Mouse (Mus musculus) kidney, embryonic 14.5 days (tissue): ENCODE measurements around the gene Acot7. TPM values are rescaled to one million over a fixed set of nuclear protein-coding genes. Genes with fewer than 3 reads are reported as not detected.

Experiments
- ATAC-seq: fragments of 200-750 bp; cut with Nextera tagmentation; 2 replicates; pipeline ENCODE4 v1.8.0; 2017; ENCODE audit warnings: moderate number of reproducible peaks, mild to moderate bottlenecking, moderate TSS enrichment, moderate library complexity; ENCODE audit not compliant: low FRiP score, low TSS enrichment
- H3K27ac ChIP-seq: fragments of 300-500 bp; sonication (generic); 2 replicates; pipeline ENCODE4 v1.5.1; 2014; ENCODE audit warnings: low read depth, mild to moderate bottlenecking, low read length, moderate library complexity, mixed read lengths
- H3K27me3 ChIP-seq: fragments of 300-500 bp; sonication (generic); 2 replicates; pipeline ENCODE4 v1.6.1; 2014; ENCODE audit warnings: mild to moderate bottlenecking, low read length; ENCODE audit not compliant: control insufficient read depth, insufficient read depth
- H3K36me3 ChIP-seq: fragments of 300-500 bp; sonication (generic); 2 replicates; pipeline ENCODE4 v1.6.1; 2014; ENCODE audit warnings: low read length, mixed read lengths; ENCODE audit not compliant: control insufficient read depth, insufficient read depth
- H3K4me1 ChIP-seq: fragments of 300-500 bp; sonication (generic); 2 replicates; pipeline ENCODE4 v1.6.1; 2014; ENCODE audit warnings: low read length, mixed read lengths; ENCODE audit not compliant: control insufficient read depth, insufficient read depth
- H3K4me2 ChIP-seq: fragments of 300-500 bp; sonication (generic); replicated peaks from 2 replicates; pipeline ENCODE4 v1.6.1; 2014; ENCODE audit warnings: low read depth, mild to moderate bottlenecking, low read length
- H3K4me3 ChIP-seq: fragments of 300-500 bp; sonication (generic); 2 replicates; pipeline ENCODE4 v1.5.1; 2014; ENCODE audit warnings: mild to moderate bottlenecking, low read length
- H3K9ac ChIP-seq: fragments of 300-500 bp; sonication (generic); 2 replicates; pipeline ENCODE4 v1.6.1; 2014; ENCODE audit warnings: low read depth, mild to moderate bottlenecking, low read length, moderate library complexity
- H3K9me3 ChIP-seq: fragments of 300-500 bp; sonication (generic); 2 replicates; pipeline ENCODE4 v1.6.1; 2016; ENCODE audit warnings: low read length; ENCODE audit not compliant: control insufficient read depth
- WGBS: fragments of 180-500 bp; shearing (Covaris S2); extraction: QIAGEN DNeasy Blood & Tissue Kit; methylation state at CpG from one replicate; pipeline ENCODE4 v1.1.7; 2014; 5-methylcytosine and 5-hydroxymethylcytosine counted together
- polyA plus RNA-seq: library from polyadenylated mRNA; unstranded; fragments of >200 nt; fragmentation: Nextera tagmentation; extraction: Ambion mirVana; gene quantifications from 2 replicates; pipeline ENCODE4 v1.2.1, GENCODE M21; 2014

Gene Acot7
- polyA plus RNA-seq, 1 experiment from 2014 or later, result 64.4 TPM

DNA sequence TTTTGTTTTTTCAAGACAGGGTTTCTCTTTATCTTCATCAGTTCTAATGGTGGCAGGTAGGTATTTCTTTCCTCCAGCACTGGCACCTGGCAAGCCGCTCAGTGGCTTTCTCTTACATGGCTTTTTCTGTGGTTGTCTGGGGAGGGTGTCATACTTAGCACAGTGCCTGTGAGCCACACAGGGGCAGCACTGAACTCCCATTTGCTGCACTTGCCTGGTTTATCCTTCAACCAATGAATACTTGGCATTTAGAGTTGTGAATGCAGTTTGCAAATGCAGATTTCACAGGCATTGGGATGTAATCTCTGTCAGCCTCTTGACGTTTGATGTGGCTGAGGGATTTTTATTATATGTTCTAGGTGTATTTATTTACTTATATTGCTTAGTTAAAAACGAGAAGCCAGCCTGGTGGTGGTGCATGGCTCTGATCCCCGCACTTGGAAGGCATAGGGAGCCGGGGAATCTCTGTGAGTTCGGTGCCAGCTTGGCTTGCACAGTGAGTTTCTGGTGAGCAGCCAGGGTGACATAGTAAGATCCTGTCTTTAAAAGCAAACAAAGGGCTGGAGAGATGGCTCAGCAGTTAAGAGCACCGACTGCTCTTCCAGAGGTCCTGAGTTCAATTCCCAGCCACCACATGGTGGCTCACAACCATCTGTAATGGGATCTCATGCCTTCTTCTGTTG, 6.6 kb downstream of the Acot7 start:
- WGBS, result 68% methylated on average over 7 of the region's 7 CpGs
- H3K36me3 ChIP-seq, result no peaks in the 10 kb centered on the region
- H3K4me3 ChIP-seq, result no peak overlapping the region
- peaks cover 23% of the 10 kb centered on the region for H3K4me1 ChIP-seq
- H3K27me3 ChIP-seq, result no peaks in the 10 kb centered on the region
- no peak overlapping the region for H3K27ac ChIP-seq
- H3K9ac ChIP-seq, result no peak overlapping the region
- no peaks in the 10 kb centered on the region for H3K9me3 ChIP-seq
- no peak overlapping the region for H3K4me2 ChIP-seq
- no peak for ATAC-seq

DNA sequence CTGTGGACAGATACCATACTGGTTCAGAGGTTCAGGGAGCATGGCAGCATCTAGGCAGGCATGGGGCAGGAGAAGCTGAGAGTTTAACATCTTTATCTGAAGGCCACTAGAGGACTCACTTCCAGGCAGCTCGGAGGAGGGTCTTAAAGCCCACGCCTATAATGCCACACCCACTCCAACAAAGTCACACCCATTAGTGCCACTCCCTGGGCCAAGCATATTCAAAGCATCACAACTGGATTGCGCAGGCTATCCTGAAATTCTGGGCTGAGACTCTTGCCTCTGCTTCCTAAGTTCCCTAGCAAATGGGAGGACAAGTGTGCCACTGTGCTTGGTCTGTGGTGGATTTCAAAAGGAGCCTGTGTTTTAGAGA, 7.2 kb downstream of the Acot7 start:
- H3K4me1 ChIP-seq, result peaks cover 23% of the 10 kb centered on the region
- peak overlapping the region; percentile 54 for H3K4me2 ChIP-seq
- WGBS, result 3% methylated on average over 3 of the region's 3 CpGs
- no peaks in the 10 kb centered on the region for H3K36me3 ChIP-seq
- peak; percentile 78 for ATAC-seq
- no peaks in the 10 kb centered on the region for H3K27me3 ChIP-seq
- H3K9me3 ChIP-seq, result no peaks in the 10 kb centered on the region
- peak overlapping the region; percentile 90 for H3K27ac ChIP-seq
- peak overlapping the region; percentile 25; the same call in 1 of the 2 replicates for H3K4me3 ChIP-seq
- peak overlapping the region; percentile 59; the same call in 1 of the 2 replicates for H3K9ac ChIP-seq

DNA sequence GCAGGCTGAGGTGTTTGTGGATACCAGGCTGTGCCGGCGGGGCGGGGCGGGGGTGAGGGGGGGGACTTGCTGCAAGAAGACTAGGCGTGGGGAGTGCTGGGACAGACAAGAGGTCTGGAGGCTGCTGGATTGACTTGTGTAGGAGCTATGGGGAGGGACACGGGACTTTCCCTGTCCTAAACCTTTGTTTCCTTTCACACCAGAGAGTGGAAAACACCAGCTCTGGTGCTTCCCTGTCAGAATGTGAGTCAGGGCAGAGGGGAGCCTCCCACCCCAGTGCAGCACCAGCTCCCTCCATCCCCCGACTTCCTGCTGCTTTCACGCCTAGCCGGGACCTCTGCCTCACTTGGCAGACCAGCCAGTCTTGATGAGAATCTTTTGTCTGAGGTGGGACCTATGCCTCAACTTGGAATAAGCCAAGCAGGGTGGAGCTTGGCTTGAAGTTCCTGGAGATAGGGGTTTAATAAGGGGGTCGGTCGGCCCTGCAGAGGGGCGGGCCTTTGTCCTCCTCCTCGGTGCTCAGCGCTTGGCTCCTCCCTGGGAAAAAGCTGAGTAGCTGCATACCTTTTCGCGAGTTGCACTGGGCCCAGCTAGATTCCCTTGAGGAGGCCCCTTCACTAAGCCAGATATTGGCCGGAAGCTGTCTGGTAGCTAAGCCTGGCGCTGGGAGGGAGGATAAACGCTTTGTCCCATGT, 7.7 kb downstream of the Acot7 start:
- Histone ChIP-seq H3K27ac (peak overlapping the region; percentile 90), H3K9ac (peak overlapping the region; percentile 59), H3K4me3 (peak overlapping the region; percentile 25), H3K36me3 (no peaks in the 10 kb centered on the region), H3K27me3 (no peaks in the 10 kb centered on the region), H3K4me1 (peaks cover 23% of the 10 kb centered on the region), H3K9me3 (no peaks in the 10 kb centered on the region), H3K4me2 (peak overlapping the region; percentile 54)
- WGBS, result 1% methylated on average over 19 of the region's 19 CpGs
- peak; percentile 70 for ATAC-seq

DNA sequence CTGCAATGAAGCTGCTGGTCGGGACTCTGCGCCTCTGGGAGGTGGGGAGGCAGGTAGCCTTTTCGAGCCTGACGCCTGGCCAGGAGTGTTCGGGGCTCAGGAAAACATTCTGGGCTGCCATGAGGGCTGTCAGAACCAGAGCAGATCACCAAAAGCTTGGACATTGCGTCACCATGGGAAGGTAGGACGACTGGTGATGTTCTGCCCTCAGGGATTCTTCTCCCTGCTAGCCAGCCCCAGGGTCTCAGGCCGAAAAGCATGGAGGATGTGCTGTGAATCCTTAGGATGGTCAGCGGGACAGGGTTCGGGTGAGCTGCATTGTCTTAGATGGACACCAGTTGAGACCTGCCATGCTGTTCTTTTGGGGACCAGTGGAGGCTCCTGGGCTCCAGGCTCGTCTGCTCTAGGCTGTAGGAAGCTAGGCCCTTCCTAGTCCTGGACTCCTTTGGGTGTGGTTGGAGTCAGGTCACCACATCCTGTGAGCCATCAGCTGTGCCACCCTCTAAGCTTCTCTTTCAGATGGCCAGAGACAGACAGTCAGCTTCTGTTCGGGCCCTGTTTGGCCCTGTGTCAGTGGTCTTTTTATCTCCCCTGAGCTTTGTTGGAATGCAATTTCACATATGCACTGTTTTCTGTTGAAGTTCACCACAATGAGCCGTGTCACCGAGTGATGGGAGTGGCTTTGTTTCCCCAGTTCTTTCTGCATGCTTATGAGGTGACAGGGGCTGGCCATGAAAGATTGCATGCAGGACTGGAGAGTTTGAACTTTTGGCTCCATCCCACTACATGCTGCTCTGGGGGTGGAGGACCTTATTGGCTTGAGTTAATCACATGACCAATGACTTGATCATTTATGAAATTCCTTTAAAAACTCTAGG, 8.5 kb downstream of the Acot7 start:
- H3K27me3 ChIP-seq, result no peaks in the 10 kb centered on the region
- 40% methylated on average over 14 of the region's 14 CpGs for WGBS
- H3K4me3 ChIP-seq, result peak overlapping the region; percentile 25
- peak overlapping the region; percentile 59 for H3K9ac ChIP-seq
- no peaks in the 10 kb centered on the region for H3K36me3 ChIP-seq
- ATAC-seq, result peak; percentile 21
- H3K4me2 ChIP-seq, result peak overlapping the region; percentile 54
- no peaks in the 10 kb centered on the region for H3K9me3 ChIP-seq
- peaks cover 23% of the 10 kb centered on the region for H3K4me1 ChIP-seq
- H3K27ac ChIP-seq, result peak overlapping the region; percentile 90

DNA sequence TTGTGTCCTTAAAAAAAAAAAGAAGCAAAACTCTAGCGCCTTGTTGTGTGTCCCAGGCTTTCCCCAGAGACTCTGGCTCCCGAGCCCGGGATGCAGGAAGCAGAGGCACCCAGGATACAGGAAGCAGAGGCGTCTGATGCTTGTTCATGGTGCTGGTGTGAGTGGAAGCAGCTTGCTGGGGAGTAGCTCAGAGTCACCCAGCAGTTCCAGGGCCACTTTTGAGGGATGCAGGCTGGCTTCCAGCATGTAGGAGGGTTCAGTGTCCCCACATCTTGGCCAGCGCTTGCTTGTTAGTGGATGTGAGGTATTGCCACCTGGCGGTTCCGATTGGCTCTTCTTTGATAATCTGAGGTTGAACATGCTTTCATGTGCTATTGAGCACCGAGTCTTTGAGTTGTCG, 9.2 kb downstream of the Acot7 start:
- Histone ChIP-seq H3K9me3 (no peaks in the 10 kb centered on the region), H3K27me3 (no peaks in the 10 kb centered on the region), H3K36me3 (no peaks in the 10 kb centered on the region), H3K4me1 (peaks cover 23% of the 10 kb centered on the region), H3K27ac (no peak overlapping the region; the same call in 1 of the 2 replicates), H3K4me3 (no peak overlapping the region), H3K9ac (no peak overlapping the region), H3K4me2 (no peak overlapping the region)
- WGBS, result 87% methylated on average over 9 of the region's 9 CpGs
- no peak for ATAC-seq

DNA sequence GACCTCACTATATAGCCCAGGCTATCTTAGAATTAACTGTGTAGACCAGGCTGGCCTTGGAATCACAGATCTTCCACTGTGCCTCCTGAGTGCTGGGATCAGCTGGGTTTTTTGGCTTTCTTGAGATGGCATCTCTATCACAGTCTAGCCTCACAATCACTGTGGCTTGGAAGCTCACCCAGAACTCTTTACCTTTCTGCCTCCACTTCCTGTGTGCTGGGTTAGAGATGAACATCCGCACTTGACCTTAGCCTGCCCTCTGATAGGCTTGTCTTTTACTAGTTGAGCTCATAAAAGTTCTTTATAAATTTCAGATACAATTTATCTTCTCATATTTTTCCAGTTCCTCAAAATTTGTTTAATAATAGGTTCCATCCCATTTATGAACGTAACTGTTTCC, 10.7 kb downstream of the Acot7 start:
- H3K9me3 ChIP-seq, result no peaks in the 10 kb centered on the region
- no peak overlapping the region for H3K4me2 ChIP-seq
- ATAC-seq, result no peak
- no peaks in the 10 kb centered on the region for H3K36me3 ChIP-seq
- H3K27me3 ChIP-seq, result no peaks in the 10 kb centered on the region
- whole genome bisulfite sequencing, result 92% methylated on average over 2 of the region's 2 CpGs
- no peak overlapping the region for H3K9ac ChIP-seq
- H3K4me3 ChIP-seq, result no peak overlapping the region
- peaks cover 23% of the 10 kb centered on the region for H3K4me1 ChIP-seq
- no peak overlapping the region for H3K27ac ChIP-seq

DNA sequence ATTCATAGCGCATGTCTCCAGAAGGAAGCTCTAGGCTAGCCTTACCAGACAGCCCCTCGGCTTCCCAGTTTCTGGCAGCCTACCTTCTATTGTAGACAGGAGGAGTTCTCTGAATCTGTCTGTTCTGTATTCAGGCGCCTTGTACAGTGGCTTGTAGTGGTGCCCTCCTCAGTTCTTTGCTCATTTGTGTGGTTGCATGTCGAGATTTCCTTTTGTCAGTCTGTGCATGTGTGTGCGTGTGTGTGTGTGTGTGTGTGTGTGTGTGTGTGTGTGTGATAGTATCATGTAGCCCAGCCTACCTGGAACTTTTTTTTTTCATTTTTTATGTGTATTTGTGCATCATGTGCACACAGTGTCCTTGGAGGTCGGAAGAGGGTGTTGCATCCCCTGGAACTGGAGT, 11.1 kb downstream of the Acot7 start:
- no peak overlapping the region for H3K9ac ChIP-seq
- no peaks in the 10 kb centered on the region for H3K36me3 ChIP-seq
- H3K9me3 ChIP-seq, result no peaks in the 10 kb centered on the region
- 84% methylated on average over 6 of the region's 6 CpGs for WGBS
- no peak overlapping the region for H3K4me2 ChIP-seq
- H3K4me1 ChIP-seq, result peaks cover 23% of the 10 kb centered on the region
- no peak overlapping the region for H3K4me3 ChIP-seq
- ATAC-seq, result no peak
- no peaks in the 10 kb centered on the region for H3K27me3 ChIP-seq
- no peak overlapping the region for H3K27ac ChIP-seq

DNA sequence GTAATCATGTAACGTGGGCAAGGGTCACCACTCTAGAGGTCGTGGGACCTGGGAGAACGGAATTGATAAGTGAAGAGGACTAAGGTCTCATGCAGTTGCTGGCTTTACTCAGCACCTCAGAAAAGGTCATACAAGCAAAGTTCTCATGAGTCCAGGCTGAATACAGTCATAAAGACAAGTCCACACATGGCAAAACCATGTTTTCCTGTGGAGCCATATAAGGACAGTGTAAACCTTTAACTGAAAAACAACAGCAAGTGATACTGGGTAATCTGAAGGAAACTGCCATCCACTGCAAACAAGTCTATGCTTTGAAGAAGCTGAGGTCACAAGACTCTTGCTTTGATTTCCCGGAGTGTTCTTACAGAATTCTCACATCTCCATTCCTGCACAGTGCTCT, 11.8 kb downstream of the Acot7 start:
- WGBS, result 89% methylated on average over 4 of the region's 4 CpGs
- Histone ChIP-seq H3K9me3 (no peaks in the 10 kb centered on the region), H3K4me3 (no peak overlapping the region), H3K36me3 (no peaks in the 10 kb centered on the region), H3K4me2 (no peak overlapping the region), H3K4me1 (peaks cover 23% of the 10 kb centered on the region), H3K9ac (no peak overlapping the region), H3K27me3 (no peaks in the 10 kb centered on the region), H3K27ac (no peak overlapping the region)
- ATAC-seq, result no peak
